Mouse (Mus musculus) small intestine, adult 2 months (tissue): ENCODE data around the gene Srarp.

Experiments used
- CTCF ChIP-seq: fragments of 200-500 bp; IDR thresholded peaks from 2 replicates; pipeline ENCODE4 v1.5.1; 2012; ENCODE audit warnings: low read depth, mild to moderate bottlenecking, control low read depth, inconsistent platforms, low read length, moderate library complexity, mixed read lengths; ENCODE audit not compliant: insufficient replicate concordance, insufficient read length; ENCODE audit errors: extremely low read depth
- POLR2A ChIP-seq: fragments of 200-500 bp; IDR thresholded peaks from 2 replicates; pipeline ENCODE4 v1.6.1; 2012; ENCODE audit warnings: low read depth, mild to moderate bottlenecking, control low read depth, inconsistent platforms, low read length, moderate library complexity

DNA sequence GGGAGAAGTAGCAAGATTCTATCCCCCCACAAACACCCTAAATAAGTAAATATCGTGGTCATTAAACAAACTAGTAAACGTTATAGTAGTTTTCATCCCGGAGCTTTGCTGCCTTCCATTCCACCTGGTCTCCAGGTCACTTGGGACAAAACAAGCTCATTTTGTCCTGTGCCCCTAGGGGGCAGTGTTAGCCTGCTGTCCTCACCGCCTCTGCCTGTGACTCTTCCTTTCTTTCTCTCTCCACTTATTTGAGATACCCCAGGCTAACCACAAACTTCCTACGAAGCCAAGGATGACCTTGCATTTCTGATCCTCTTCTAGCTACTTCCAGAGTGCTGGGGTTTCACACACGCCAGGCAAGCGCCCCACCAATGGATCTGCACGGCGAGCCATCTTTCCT lies 4.9 kb downstream of the Srarp start:
- no peak for TF ChIP-seq POLR2A
- TF ChIP-seq CTCF = peak; percentile 91; the same call in 1 of the 2 replicates
